Mouse (Mus musculus): ENCODE measurements around the gene Chst1. TPM values are rescaled to one million over a fixed set of nuclear protein-coding genes. Genes with fewer than 3 reads are reported as not detected.

The Chst1 gene
- polyA plus RNA-seq, 1 experiment from 2014 or later, result 5.3 TPM

GRCm38 (mm10) chr2:92608810-92609581 is 9.5 kb downstream of the Chst1 start:
- ChIA-PET POLR2A (no interaction called here), CTCF (interaction anchor here (0.9 to 1.7 kb wide), 10 partner anchors 8 to 231 kb away, joined by 3 to 6 read pairs (median 4); no protein-coding TSS in a partner anchor)
- in situ Hi-C loops (cut with MboI; ENCODE audit: low pct_unique_long_range_greater_than_20kb), result loop anchor here (5.0 kb wide), 1 partner anchor 203 kb away; no protein-coding TSS in a partner anchor
- DNase-seq (ENCODE audit: low read depth, low spot score) (peak; percentile 6), ATAC-seq (peak; percentile 49)
- TF ChIP-seq CTCF (IDR thresholded peaks at IDR 0.05), result no peak
- H3K27me3 ChIP-seq, result peaks cover 6% of the 10 kb centered on the region

- in situ Hi-C loops (cut with MboI; ENCODE audit: low pct_unique_long_range_greater_than_20kb), result loop anchor here (5.0 kb wide), 1 partner anchor 202 kb away; no protein-coding TSS in a partner anchor
- ChIA-PET CTCF (interaction anchor here (1.0 to 1.7 kb wide), 8 partner anchors 11 to 230 kb away, joined by 3 to 6 read pairs (median 4); no protein-coding TSS in a partner anchor), POLR2A (no interaction called here)
- H3K27me3 ChIP-seq, result peaks cover 6% of the 10 kb centered on the region
- DNase-seq (ENCODE audit: low read depth, low spot score) (no peak), ATAC-seq (no peak)
- no peak for TF ChIP-seq CTCF (IDR thresholded peaks at IDR 0.05)
These were observed 10.3 kb downstream of the Chst1 start for GRCm38 (mm10) chr2:92609704-92610379.

GRCm38 (mm10) chr2:92613645-92614044 is 14.1 kb downstream of the Chst1 start:
- peaks cover 6% of the 10 kb centered on the region for H3K27me3 ChIP-seq
- ChIA-PET CTCF (no interaction called here), POLR2A (no interaction called here)
- no peak for TF ChIP-seq CTCF (IDR thresholded peaks at IDR 0.05)
- DNase-seq (ENCODE audit: low read depth, low spot score) (no peak), ATAC-seq (no peak)
- in situ Hi-C loops (cut with MboI; ENCODE audit: low pct_unique_long_range_greater_than_20kb), result no loop called here

GRCm38 (mm10) chr2:92614106-92614505 is 14.6 kb downstream of the Chst1 start:
- POLR2A ChIA-PET, result no interaction called here
- peaks cover 6% of the 10 kb centered on the region for H3K27me3 ChIP-seq
- no peak for TF ChIP-seq CTCF (IDR thresholded peaks at IDR 0.05)
- ATAC-seq, result no peak
- CTCF ChIA-PET, result no interaction called here
- in situ Hi-C loops (cut with MboI; ENCODE audit: low pct_unique_long_range_greater_than_20kb), result no loop called here
- no peak for DNase-seq (ENCODE audit: low read depth, low spot score)

GRCm38 (mm10) chr2:92617077-92617756 is 17.7 kb downstream of the Chst1 start:
- H3K27me3 ChIP-seq, result no peaks in the 10 kb centered on the region
- ATAC-seq (no peak), DNase-seq (ENCODE audit: low read depth, low spot score) (no peak)
- in situ Hi-C loops (cut with MboI; ENCODE audit: low pct_unique_long_range_greater_than_20kb), result no loop called here
- no peak for TF ChIP-seq CTCF (IDR thresholded peaks at IDR 0.05)
- ChIA-PET CTCF (interaction anchor here (1.6 kb wide), 1 partner anchor 9 kb away, joined by 5 read pairs; no protein-coding TSS in a partner anchor), POLR2A (no interaction called here)

- ATAC-seq, result no peak
- in situ Hi-C loops (cut with MboI; ENCODE audit: low pct_unique_long_range_greater_than_20kb), result no loop called here
- H3K27me3 ChIP-seq, result no peaks in the 10 kb centered on the region
- POLR2A ChIA-PET, result no interaction called here
- DNase-seq (ENCODE audit: low read depth, low spot score), result no peak
- CTCF ChIA-PET, result interaction anchor here (1.6 kb wide), 1 partner anchor 9 kb away, joined by 5 read pairs; no protein-coding TSS in a partner anchor
- TF ChIP-seq CTCF (IDR thresholded peaks at IDR 0.05), result no peak
These were observed 18.5 kb downstream of the Chst1 start for GRCm38 (mm10) chr2:92618016-92618415.

- ChIA-PET POLR2A (interaction anchor here (0.7 kb wide), 1 partner anchor 892 kb away, joined by 3 read pairs; no protein-coding TSS in a partner anchor), CTCF (no interaction called here)
- ATAC-seq (peak; percentile 54), DNase-seq (ENCODE audit: low read depth, low spot score) (peak; percentile 9)
- TF ChIP-seq CTCF (IDR thresholded peaks at IDR 0.05), result no peak
- in situ Hi-C loops (cut with MboI; ENCODE audit: low pct_unique_long_range_greater_than_20kb), result no loop called here
- H3K27me3 ChIP-seq, result no peaks in the 10 kb centered on the region
These were observed 28.1 kb downstream of the Chst1 start for GRCm38 (mm10) chr2:92627633-92628032.

GRCm38 (mm10) chr2:92630799-92631198 is 31.3 kb downstream of the Chst1 start:
- in situ Hi-C loops (cut with MboI; ENCODE audit: low pct_unique_long_range_greater_than_20kb), result no loop called here
- ChIA-PET POLR2A (no interaction called here), CTCF (no interaction called here)
- no peak for DNase-seq (ENCODE audit: low read depth, low spot score)
- TF ChIP-seq CTCF (IDR thresholded peaks at IDR 0.05), result no peak
- ATAC-seq, result no peak
- H3K27me3 ChIP-seq, result no peaks in the 10 kb centered on the region

GRCm38 (mm10) chr2:92632027-92632426 is 32.5 kb downstream of the Chst1 start:
- in situ Hi-C loops (cut with MboI; ENCODE audit: low pct_unique_long_range_greater_than_20kb), result no loop called here
- no peak for TF ChIP-seq CTCF (IDR thresholded peaks at IDR 0.05)
- no peaks in the 10 kb centered on the region for H3K27me3 ChIP-seq

GRCm38 (mm10) chr2:92640555-92640954 is 41.0 kb downstream of the Chst1 start:
- no peak for ATAC-seq
- peaks cover 2% of the 10 kb centered on the region for H3K27me3 ChIP-seq
- in situ Hi-C loops (cut with MboI; ENCODE audit: low pct_unique_long_range_greater_than_20kb), result no loop called here
- ChIA-PET CTCF (no interaction called here), POLR2A (no interaction called here)
- no peak for DNase-seq (ENCODE audit: low read depth, low spot score)
- TF ChIP-seq CTCF (IDR thresholded peaks at IDR 0.05), result no peak

More at GRCm38 (mm10) chr2:92632027-92632426, 32.5 kb downstream of the Chst1 start:
- DNase-seq (ENCODE audit: low read depth, low spot score) (no peak), ATAC-seq (no peak)
- CTCF ChIA-PET, result no interaction called here
- POLR2A ChIA-PET, result no interaction called here
